In the genomic region with DNA sequence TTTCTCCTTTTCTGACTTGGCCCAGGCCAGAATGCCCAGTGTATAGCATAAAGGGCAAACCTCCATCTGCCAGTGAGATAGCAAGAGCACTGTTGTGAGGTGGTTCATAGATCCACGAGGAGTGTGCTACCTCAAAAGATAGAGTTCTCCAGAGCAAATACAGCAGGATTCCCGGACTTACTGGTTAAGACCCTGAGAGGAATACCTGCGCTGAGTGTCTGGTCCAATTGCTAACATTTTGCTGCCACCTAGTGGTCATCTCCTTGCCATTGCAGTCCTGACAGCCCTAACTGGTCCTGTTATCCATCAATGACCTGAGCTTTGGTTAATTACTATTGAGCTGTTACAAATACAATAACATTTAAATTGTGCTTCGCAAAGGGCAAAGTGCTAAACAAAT, we compare ENCODE assay signal across 9 mouse cellular contexts.
DNase-seq lines count a peak whose midpoint lies in the region; ATAC-seq and TF ChIP-seq lines count a peak whose summit lies in the region.
"Had no signal": no experiment of that assay in that cellular context is flagged by ENCODE, and none has a peak within 500 bp of the region (broad histone marks: within the 10 kb centered on the region; RNA-seq: fewer than 3 reads in every experiment).

No protein-coding gene starts in this region.

- no peak for TF ChIP-seq POLR2A in small intestine, adult 2 months (IDR thresholded peaks at IDR 0.05; ENCODE audit: low read depth, low read length)

- H3K36me3 ChIP-seq in intestine, embryonic 16.5 days (ENCODE audit: control insufficient read depth, insufficient read depth, low read length): no peaks in the 10 kb centered on the region
- no peaks in the 10 kb centered on the region for H3K36me3 ChIP-seq in midbrain, embryonic 12.5 days
- no peaks in the 10 kb centered on the region for H3K36me3 ChIP-seq in small intestine, adult 2 months (ENCODE audit: control insufficient read depth, insufficient read depth, low read length)
- H3K36me3 ChIP-seq: stomach, embryonic 15.5 days had no signal

- ATAC-seq in intestine, embryonic 16.5 days: peak; percentile 68
- peak; percentile 81 for ATAC-seq in midbrain, embryonic 12.5 days (ENCODE audit: low FRiP score, low read depth)

- peak; percentile 20 to 45 for DNase-seq in urinary bladder, adult 18-20 months (ENCODE audit: low spot score in 2 of 2)
- DNase-seq in urinary bladder, postnatal 4 days (ENCODE audit: low spot score in 2 of 2): no peak
- peak; percentile 52 to 75 for DNase-seq in cerebellum, postnatal 36 days
- DNase-seq in gastrocnemius, adult 2 months: peak; percentile 42
- DNase-seq in left cerebral cortex, postnatal 36 days (ENCODE audit: low spot score in 2 of 2): peak; percentile 46 to 59

- intact Hi-C loops in gastrocnemius, adult 2 months (cut with DNase I): loop anchor here (1.0 to 5.0 kb wide), 4 partner anchors 191 to 983 kb away; no protein-coding TSS in a partner anchor
- intact Hi-C loops in left cerebral cortex, postnatal 36 days (cut with DNase I): loop anchor here (2.0 to 5.0 kb wide), 3 partner anchors 316 to 982 kb away; no protein-coding TSS in a partner anchor

- no peak overlapping the region for H3K4me2 ChIP-seq in intestine, embryonic 16.5 days (ENCODE audit: low read depth, low read length)
- no peak overlapping the region for H3K4me2 ChIP-seq in midbrain, embryonic 12.5 days (replicated peaks)
- H3K4me2 ChIP-seq: stomach, embryonic 15.5 days had no signal

- TF ChIP-seq CTCF in gastrocnemius, adult 2 months (IDR thresholded peaks at IDR 0.05): no peak
- TF ChIP-seq CTCF in small intestine, adult 2 months (IDR thresholded peaks at IDR 0.05; ENCODE audit: extremely low read depth, insufficient read length, insufficient replicate concordance, low read depth, low read length): peak; percentile 72; the same call in 1 of the 2 replicates

- H3K9ac ChIP-seq in intestine, embryonic 16.5 days (ENCODE audit: low read depth, low read length): no peak overlapping the region
- no peak overlapping the region for H3K9ac ChIP-seq in midbrain, embryonic 12.5 days (replicated peaks)
- H3K9ac ChIP-seq: stomach, embryonic 15.5 days had no signal

- no peak overlapping the region for H3K27ac ChIP-seq in gastrocnemius, adult 2 months
- no peak overlapping the region for H3K27ac ChIP-seq in intestine, embryonic 16.5 days (ENCODE audit: low read length)
- no peak overlapping the region for H3K27ac ChIP-seq in midbrain, embryonic 12.5 days (replicated peaks)
- H3K27ac ChIP-seq in small intestine, adult 2 months (ENCODE audit: insufficient read depth, low read depth, low read length): no peak overlapping the region
- H3K27ac ChIP-seq: stomach, embryonic 15.5 days had no signal

- H3K4me3 ChIP-seq in gastrocnemius, adult 2 months: no peak overlapping the region
- H3K4me3 ChIP-seq in intestine, embryonic 16.5 days (ENCODE audit: low read length): no peak overlapping the region
- no peak overlapping the region for H3K4me3 ChIP-seq in midbrain, embryonic 12.5 days
- H3K4me3 ChIP-seq in small intestine, adult 2 months (ENCODE audit: low read depth, low read length): no peak overlapping the region
- H3K4me3 ChIP-seq: stomach, embryonic 15.5 days had no signal

- H3K27me3 ChIP-seq in intestine, embryonic 16.5 days (replicated peaks; ENCODE audit: control insufficient read depth, insufficient read depth, low read length): no peaks in the 10 kb centered on the region
- no peaks in the 10 kb centered on the region for H3K27me3 ChIP-seq in midbrain, embryonic 12.5 days
- H3K27me3 ChIP-seq in small intestine, adult 2 months (ENCODE audit: control insufficient read depth, insufficient read depth, low read length): no peaks in the 10 kb centered on the region
- H3K27me3 ChIP-seq: stomach, embryonic 15.5 days had no signal

- no peaks in the 10 kb centered on the region for H3K4me1 ChIP-seq in intestine, embryonic 16.5 days (ENCODE audit: control insufficient read depth, insufficient read depth, low read length)
- peaks cover 9% of the 10 kb centered on the region; the same call in 1 of the 2 replicates for H3K4me1 ChIP-seq in midbrain, embryonic 12.5 days
- H3K4me1 ChIP-seq in small intestine, adult 2 months (ENCODE audit: control insufficient read depth, insufficient read depth, insufficient read length, low read length): no peaks in the 10 kb centered on the region
- H3K4me1 ChIP-seq: stomach, embryonic 15.5 days had no signal

- 3% methylated on average over 4 of the region's 4 CpGs for WGBS in intestine, embryonic 16.5 days
- 1% methylated on average over 4 of the region's 4 CpGs for WGBS in midbrain, embryonic 12.5 days
- WGBS in small intestine, adult 2 months: 3% methylated on average over 4 of the region's 4 CpGs

- H3K9me3 ChIP-seq in intestine, embryonic 16.5 days (ENCODE audit: control insufficient read depth, low read length): no peaks in the 10 kb centered on the region
- no peaks in the 10 kb centered on the region for H3K9me3 ChIP-seq in midbrain, embryonic 12.5 days
- H3K9me3 ChIP-seq: stomach, embryonic 15.5 days had no signal

Comparison
In these comparisons a context has a peak if more than half of its experiments do, and no peak if none do; other contexts are left out.
1. DNase-seq: peak in urinary bladder, adult 18-20 months (2 of 2), cerebellum, postnatal 36 days (2 of 2), gastrocnemius, adult 2 months (single experiment) and left cerebral cortex, postnatal 36 days (2 of 2); none in urinary bladder, postnatal 4 days (0 of 2).